Mouse (Mus musculus) kidney, embryonic 15.5 days (tissue): ENCODE results near the gene Cdadc1. TPM values are rescaled to one million over a fixed set of nuclear protein-coding genes. Genes with fewer than 3 reads are reported as not detected.
"Not testable (repeated sequence)": the region's sequence is repeated elsewhere in the genome, so short reads cannot be mapped to it uniquely, and the experiment has no call there.

Experiments used
- ATAC-seq: fragments of 200-750 bp; cut with Nextera tagmentation; replicated peaks from 2 replicates; pipeline ENCODE4 v1.8.0; 2017; ENCODE audit warnings: moderate TSS enrichment; ENCODE audit not compliant: low FRiP score
- H3K27ac ChIP-seq: fragments of 300-500 bp; sonication (generic); 2 replicates; pipeline ENCODE4 v1.5.1; 2015; ENCODE audit warnings: mild to moderate bottlenecking, inconsistent platforms
- H3K27me3 ChIP-seq: fragments of 300-500 bp; sonication (generic); 2 replicates; pipeline ENCODE4 v1.6.1; 2015; ENCODE audit warnings: inconsistent platforms
- H3K36me3 ChIP-seq: fragments of 300-500 bp; sonication (generic); 2 replicates; pipeline ENCODE4 v1.6.1; 2015; ENCODE audit warnings: inconsistent platforms
- H3K4me1 ChIP-seq: fragments of 300-500 bp; sonication (generic); 2 replicates; pipeline ENCODE4 v1.6.1; 2015; ENCODE audit warnings: inconsistent platforms
- H3K4me2 ChIP-seq: fragments of 300-500 bp; sonication (generic); 2 replicates; pipeline ENCODE4 v1.6.1; 2015; ENCODE audit warnings: moderate library complexity, mild to moderate bottlenecking, inconsistent platforms
- H3K4me3 ChIP-seq: fragments of 300-500 bp; sonication (generic); replicated peaks from 2 replicates; pipeline ENCODE4 v1.5.1; 2015; ENCODE audit warnings: mild to moderate bottlenecking, inconsistent platforms
- H3K9ac ChIP-seq: fragments of 300-500 bp; sonication (generic); 2 replicates; pipeline ENCODE4 v1.6.1; 2015; ENCODE audit warnings: mild to moderate bottlenecking, inconsistent platforms
- H3K9me3 ChIP-seq: fragments of 300-500 bp; sonication (generic); replicated peaks from 2 replicates; pipeline ENCODE4 v1.6.1; 2016; ENCODE audit warnings: inconsistent platforms
- WGBS: fragments of 180-500 bp; shearing (Covaris S2); methylation state at CpG from one replicate; pipeline ENCODE4 v1.1.7; 2015; ENCODE audit warnings: mixed read lengths; 5-methylcytosine and 5-hydroxymethylcytosine counted together
- polyA plus RNA-seq: library from polyadenylated mRNA; unstranded; fragments of >200 nt; fragmentation: Nextera tagmentation; extraction: Ambion mirVana; gene quantifications from 2 replicates; pipeline ENCODE4 v1.2.1, GENCODE M21; 2015

Gene Cdadc1
- polyA plus RNA-seq, 1 experiment from 2014 or later = 33.9 TPM

DNA sequence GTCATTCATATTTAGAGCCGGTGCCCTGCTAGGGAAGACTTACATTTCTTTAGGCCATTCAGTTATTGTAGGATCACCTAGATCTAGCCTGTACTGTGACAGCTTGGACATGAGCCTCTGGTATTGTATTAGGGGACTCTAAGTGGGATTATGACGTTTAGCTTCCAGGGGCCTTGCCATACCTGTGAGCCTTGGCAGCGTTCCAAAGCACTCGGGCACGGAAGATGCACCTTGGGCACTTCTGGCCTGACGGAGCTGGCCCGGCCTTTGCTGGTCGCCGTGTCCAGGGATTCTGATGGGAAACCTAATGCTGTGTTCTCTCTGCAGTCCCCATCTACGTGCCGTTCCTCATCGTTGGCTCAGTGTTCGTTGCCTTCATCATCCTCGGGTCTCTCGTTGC lies 31.5 kb upstream of the Cdadc1 start:
- Histone ChIP-seq H3K4me1 (peaks cover 40% of the 10 kb centered on the region), H3K27me3 (peaks cover 43% of the 10 kb centered on the region), H3K4me2 (no peak overlapping the region), H3K9ac (no peak overlapping the region), H3K36me3 (peaks cover 15% of the 10 kb centered on the region), H3K27ac (no peak overlapping the region), H3K9me3 (no peaks in the 10 kb centered on the region), H3K4me3 (no peak overlapping the region)
- ATAC-seq = no peak
- WGBS = 79% methylated on average over 15 of the region's 15 CpGs

- no peak for ATAC-seq
- Histone ChIP-seq H3K4me3 (peak overlapping the region; percentile 70), H3K4me2 (peak overlapping the region; percentile 93), H3K27me3 (peaks cover 57% of the 10 kb centered on the region), H3K36me3 (peaks cover 15% of the 10 kb centered on the region), H3K9me3 (no peaks in the 10 kb centered on the region), H3K9ac (no peak overlapping the region; the same call in 1 of the 2 replicates), H3K27ac (0 out of 2 replicates have a peak overlapping the region, but pooled peaks have one; percentile 41), H3K4me1 (peaks cover 40% of the 10 kb centered on the region)
- WGBS = 24% methylated on average over 7 of the region's 7 CpGs
Measured at GRCm38 (mm10) chr14:59627823-59628222, 30.1 kb upstream of the Cdadc1 start.

DNA sequence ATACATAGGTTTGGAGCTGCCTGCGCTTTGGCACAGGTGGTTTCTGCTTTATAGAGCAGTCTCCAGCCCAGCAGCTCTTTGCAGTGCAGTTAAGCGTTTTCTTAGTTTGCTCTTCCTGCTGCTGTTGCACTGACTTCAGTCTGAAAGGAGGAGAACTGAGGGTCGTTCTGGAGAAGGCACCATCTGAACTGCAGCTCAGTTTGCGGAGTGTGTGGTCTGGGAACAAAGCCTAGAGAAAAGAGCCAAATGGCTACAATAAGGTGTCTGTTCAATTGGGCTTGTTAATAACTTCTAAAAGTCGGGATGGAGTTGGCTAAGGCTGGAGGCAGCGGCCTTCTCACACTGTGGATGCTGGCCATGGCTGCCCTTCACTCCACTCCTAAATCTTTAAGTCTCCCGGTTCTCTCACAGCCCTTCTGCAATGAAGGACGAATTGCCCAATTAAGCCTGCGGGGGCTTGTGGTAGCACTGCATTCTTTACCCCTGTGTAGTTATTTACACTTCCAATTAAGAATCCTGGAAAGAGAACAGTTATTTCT lies 29.5 kb upstream of the Cdadc1 start:
- Histone ChIP-seq H3K9ac (peak overlapping the region; percentile 31; the same call in 1 of the 2 replicates), H3K36me3 (peaks cover 15% of the 10 kb centered on the region), H3K9me3 (no peaks in the 10 kb centered on the region), H3K27ac (0 out of 2 replicates have a peak overlapping the region, but pooled peaks have one; percentile 41), H3K4me2 (peak overlapping the region; percentile 93), H3K4me3 (peak overlapping the region; percentile 70), H3K4me1 (peaks cover 40% of the 10 kb centered on the region), H3K27me3 (peaks cover 62% of the 10 kb centered on the region)
- 19% methylated on average over 9 of the region's 9 CpGs for WGBS
- ATAC-seq = no peak

DNA sequence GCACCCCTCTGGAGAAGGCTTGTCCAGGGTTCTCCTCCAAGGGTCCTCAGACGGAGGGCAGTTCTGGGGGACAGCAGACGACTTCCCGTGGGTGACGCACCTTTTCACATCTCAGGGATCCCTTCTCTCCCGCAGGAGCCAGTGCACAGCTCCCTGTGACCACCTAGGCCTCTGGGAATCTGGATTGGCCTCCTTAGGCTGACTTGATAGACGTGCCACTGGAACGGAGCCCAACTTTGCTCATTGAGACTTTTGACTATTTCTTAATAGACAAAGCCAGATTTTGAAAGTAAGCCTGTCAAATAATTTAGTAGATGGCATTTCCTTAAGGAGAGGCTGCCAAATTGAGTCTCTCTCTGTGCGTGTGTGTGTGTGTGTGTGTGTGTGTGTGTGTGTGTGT lies 29.0 kb upstream of the Cdadc1 start:
- peak overlapping the region; percentile 93 for H3K4me2 ChIP-seq
- peak overlapping the region; percentile 63 for H3K9ac ChIP-seq
- no peaks in the 10 kb centered on the region for H3K9me3 ChIP-seq
- no peak for ATAC-seq
- peaks cover 15% of the 10 kb centered on the region for H3K36me3 ChIP-seq
- WGBS = 26% methylated on average over 8 of the region's 8 CpGs
- peaks cover 40% of the 10 kb centered on the region for H3K4me1 ChIP-seq
- H3K27me3 ChIP-seq = peaks cover 64% of the 10 kb centered on the region
- H3K4me3 ChIP-seq = peak overlapping the region; percentile 70
- peak overlapping the region; percentile 41; the same call in 1 of the 2 replicates for H3K27ac ChIP-seq

DNA sequence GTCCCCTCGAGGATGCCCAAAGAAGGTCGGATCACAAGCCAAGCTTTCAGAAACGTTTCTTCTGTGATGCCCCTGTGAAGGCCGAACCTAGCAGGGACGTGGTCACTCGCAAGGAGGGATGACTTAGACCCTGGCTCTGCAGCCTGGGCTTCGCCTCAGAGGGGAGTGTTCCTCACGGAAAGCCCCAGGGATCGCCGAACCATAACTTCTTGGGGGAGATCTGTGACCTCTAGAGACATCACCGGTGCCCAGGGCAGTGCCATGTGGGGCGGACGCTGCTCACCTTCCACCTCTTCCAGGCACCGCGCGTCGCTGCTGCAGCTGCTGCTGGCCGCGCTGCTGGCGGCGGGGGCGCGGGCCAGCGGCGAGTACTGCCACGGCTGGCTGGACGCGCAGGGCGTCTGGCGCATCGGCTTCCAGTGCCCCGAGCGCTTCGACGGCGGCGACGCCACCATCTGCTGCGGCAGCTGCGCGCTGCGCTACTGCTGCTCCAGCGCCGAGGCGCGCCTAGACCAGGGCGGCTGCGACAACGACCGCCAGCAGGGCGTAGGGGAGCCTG lies 28.1 kb upstream of the Cdadc1 start:
- under 1% methylated on average over 51 of the region's 51 CpGs for WGBS
- Histone ChIP-seq H3K4me1 (peaks cover 40% of the 10 kb centered on the region), H3K27me3 (peaks cover 64% of the 10 kb centered on the region), H3K9me3 (no peaks in the 10 kb centered on the region), H3K4me2 (peak overlapping the region; percentile 93), H3K4me3 (peak overlapping the region; percentile 70), H3K9ac (peak overlapping the region; percentile 63), H3K27ac (peak overlapping the region; percentile 91), H3K36me3 (peaks cover 13% of the 10 kb centered on the region)
- ATAC-seq = peak; percentile 64

DNA sequence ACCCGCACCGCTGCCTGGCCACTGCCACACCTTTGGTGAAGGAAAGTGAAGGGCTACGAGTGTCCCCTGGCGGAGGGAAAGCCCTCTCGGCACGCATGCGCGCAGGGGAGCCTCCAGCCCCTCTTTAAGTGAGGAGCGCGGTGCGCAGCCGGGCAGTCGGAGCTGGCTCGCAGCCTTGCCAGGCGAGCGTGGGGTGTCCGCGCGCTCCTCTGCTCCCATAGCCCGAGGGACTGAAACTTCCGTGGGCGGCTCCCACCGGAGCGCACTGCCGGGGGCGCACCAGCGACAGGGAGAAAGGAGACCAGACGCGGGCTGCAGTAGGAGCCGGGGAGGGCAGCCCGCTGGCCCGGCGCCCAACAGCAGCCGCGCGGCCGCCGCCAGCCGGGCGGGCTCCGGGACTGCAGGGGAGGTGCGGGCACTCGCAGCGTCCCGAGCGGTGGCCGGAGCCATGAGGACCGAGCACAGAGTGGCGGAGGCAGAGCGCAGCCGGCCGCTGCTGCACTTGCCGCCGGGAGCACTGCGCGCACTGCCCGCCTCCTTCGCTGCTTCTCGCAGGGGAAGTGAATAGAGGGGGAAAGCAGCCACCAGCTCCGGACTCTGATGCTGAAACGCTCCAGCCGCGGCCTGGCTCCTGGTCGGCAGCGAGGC lies 27.5 kb upstream of the Cdadc1 start, which contains the start of gene Shisa2:
Shisa2 (plus strand) TSS at position 151 of the 648 bp plus-strand sequence.
- Histone ChIP-seq H3K4me1 (peaks cover 40% of the 10 kb centered on the region), H3K27ac (peak within 1 kb of the TSS; percentile 91), H3K4me3 (peak within 1 kb of the TSS; percentile 70), H3K36me3 (peaks cover 7% of the 10 kb centered on the region; the same call in 1 of the 2 replicates), H3K9me3 (no peaks in the 10 kb centered on the region), H3K9ac (peak within 1 kb of the TSS; percentile 63), H3K4me2 (peak within 1 kb of the TSS; percentile 93), H3K27me3 (peaks cover 64% of the 10 kb centered on the region)
- peak; percentile 88 for ATAC-seq
- WGBS = under 1% methylated on average over 62 of the region's 65 CpGs

DNA sequence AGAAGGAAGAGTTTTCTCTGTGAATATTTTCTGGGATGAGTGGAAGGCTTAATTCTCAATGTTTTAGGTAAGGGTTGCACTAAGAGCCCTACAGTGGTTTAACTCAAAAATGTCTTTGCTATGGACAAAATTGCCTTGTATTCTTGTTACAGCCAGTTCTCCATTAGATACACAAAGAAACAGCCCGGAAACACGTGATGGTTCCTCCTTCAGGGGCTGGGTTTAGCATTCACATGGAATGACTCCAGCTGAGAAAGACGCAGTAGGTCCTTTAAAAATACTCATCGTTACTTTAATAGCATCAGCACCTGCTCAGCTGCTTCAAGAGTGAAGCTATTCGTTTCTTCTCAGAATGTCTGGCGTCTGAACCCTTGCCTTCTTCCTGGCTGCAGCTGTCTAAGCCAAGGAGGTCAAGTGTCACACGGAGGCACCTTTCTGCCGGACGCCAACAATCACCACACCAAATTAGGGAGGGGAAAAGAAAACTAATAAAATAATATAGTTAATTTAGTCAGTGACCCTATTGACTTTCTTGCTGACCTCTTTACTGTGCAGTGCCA lies 26.6 kb upstream of the Cdadc1 start:
- 20% methylated on average over 9 of the region's 9 CpGs for WGBS
- no peak overlapping the region for H3K9ac ChIP-seq
- ATAC-seq = no peak
- H3K36me3 ChIP-seq = no peaks in the 10 kb centered on the region
- no peaks in the 10 kb centered on the region for H3K9me3 ChIP-seq
- H3K4me2 ChIP-seq = peak overlapping the region; percentile 93
- H3K27me3 ChIP-seq = peaks cover 58% of the 10 kb centered on the region
- peaks cover 38% of the 10 kb centered on the region for H3K4me1 ChIP-seq
- H3K27ac ChIP-seq = 0 out of 2 replicates have a peak overlapping the region, but pooled peaks have one; percentile 10
- H3K4me3 ChIP-seq = peak overlapping the region; percentile 70

- H3K9ac ChIP-seq = no peak overlapping the region
- H3K27ac ChIP-seq = no peak overlapping the region
- 47% methylated on average over 7 of the region's 7 CpGs for WGBS
- H3K36me3 ChIP-seq = no peaks in the 10 kb centered on the region
- ATAC-seq = no peak
- H3K4me3 ChIP-seq = no peak overlapping the region
- no peaks in the 10 kb centered on the region for H3K4me1 ChIP-seq
- H3K27me3 ChIP-seq = peaks cover 6% of the 10 kb centered on the region; the same call in 1 of the 2 replicates
- no peak overlapping the region for H3K4me2 ChIP-seq
- H3K9me3 ChIP-seq = no peaks in the 10 kb centered on the region
Measured at GRCm38 (mm10) chr14:59616802-59617201, 19.0 kb upstream of the Cdadc1 start.

DNA sequence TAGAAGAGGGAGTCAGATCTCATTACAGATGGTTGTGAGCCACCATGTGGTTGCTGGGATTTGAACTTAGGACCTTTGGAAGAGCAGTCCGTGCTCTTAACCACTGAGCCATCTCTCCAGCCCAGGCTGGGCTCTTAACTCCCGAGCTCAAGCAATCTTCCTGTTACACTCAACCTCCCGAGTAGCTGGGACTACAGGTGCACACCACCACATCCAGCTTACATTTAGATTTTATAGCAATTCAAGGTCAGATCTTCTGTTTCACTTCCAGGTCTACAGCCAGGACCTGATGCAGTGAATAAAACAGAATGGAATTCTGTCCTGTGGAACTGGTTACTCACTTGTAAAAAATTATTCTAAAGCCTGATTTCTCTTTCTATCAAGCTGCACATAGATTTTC lies 16.4 kb upstream of the Cdadc1 start:
- WGBS = 79% methylated on average over 3 of the region's 3 CpGs
- not testable (repeated sequence) for ATAC-seq

DNA sequence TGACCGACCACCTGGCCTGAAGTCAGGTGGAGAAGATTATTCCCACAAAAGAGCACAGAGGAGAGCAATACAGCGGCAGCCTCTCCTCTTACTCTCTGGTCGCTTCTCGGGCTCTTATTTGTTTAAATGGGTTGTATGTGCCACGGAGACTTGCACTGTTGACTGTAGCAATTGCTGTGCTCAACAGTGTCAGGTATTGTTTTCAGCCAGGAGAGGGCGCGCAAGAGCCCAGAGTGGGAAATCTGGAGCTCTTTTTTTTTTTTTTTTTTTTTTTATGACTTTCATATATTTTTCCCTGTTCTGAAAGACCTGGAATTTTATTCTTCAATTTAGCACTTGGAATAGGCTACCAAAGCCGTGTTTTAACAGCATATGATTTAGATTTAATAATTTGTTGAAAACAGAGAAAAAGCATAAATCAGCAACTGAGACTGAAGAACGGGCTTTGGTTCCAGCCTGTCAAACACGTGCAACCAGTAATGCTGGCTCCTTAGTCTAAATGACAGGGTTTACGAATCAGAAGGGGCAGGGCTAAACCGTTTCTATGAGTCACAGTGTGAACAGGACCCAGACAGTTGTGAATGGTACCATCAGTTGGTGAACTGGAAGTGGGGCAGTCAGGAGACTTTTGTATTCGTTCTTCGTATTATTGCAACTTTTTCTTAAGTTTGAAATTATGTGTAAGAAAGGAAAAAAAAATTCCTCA lies 15.3 kb upstream of the Cdadc1 start:
- Histone ChIP-seq H3K27me3 (peaks cover 6% of the 10 kb centered on the region; the same call in 1 of the 2 replicates), H3K4me1 (no peaks in the 10 kb centered on the region), H3K27ac (no peak overlapping the region), H3K4me3 (no peak overlapping the region), H3K4me2 (no peak overlapping the region), H3K36me3 (no peaks in the 10 kb centered on the region), H3K9ac (no peak overlapping the region), H3K9me3 (no peaks in the 10 kb centered on the region)
- 41% methylated on average over 14 of the region's 14 CpGs for WGBS
- ATAC-seq = no peak

More for the DNA sequence above, 16.4 kb upstream of the Cdadc1 start:
- not testable (repeated sequence) for H3K4me3 ChIP-seq, H3K9me3 ChIP-seq, H3K36me3 ChIP-seq, H3K9ac ChIP-seq, H3K4me1 ChIP-seq, H3K4me2 ChIP-seq, H3K27ac ChIP-seq, H3K27me3 ChIP-seq

DNA sequence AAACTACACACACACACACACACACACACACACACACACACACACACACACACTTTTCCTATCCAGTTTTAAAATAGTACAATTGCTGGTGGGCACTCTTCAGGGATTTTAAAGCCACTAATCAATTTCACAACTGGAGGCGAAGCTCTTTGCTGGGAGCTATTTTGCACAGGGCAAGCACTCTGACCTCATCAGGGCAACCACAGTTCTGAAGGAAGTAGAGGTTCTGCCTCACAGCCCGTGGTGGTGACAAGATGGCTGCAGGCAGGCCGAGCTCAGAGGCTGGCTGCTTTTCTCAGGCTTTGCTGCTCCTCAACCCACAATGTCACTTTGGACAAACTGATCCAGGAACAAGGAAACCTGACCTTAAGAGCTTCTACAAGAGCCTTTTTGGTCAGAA lies 9.3 kb upstream of the Cdadc1 start:
- H3K36me3 ChIP-seq = no peaks in the 10 kb centered on the region
- no peak overlapping the region for H3K4me3 ChIP-seq
- ATAC-seq = no peak
- no peaks in the 10 kb centered on the region for H3K9me3 ChIP-seq
- peaks cover 2% of the 10 kb centered on the region; the same call in 1 of the 2 replicates for H3K4me1 ChIP-seq
- H3K4me2 ChIP-seq = no peak overlapping the region
- H3K27me3 ChIP-seq = 0 out of 2 replicates have a peak, but pooled peaks cover 4% of the 10 kb centered on the region
- H3K9ac ChIP-seq = no peak overlapping the region
- 33% methylated on average over 3 of the region's 3 CpGs for WGBS
- no peak overlapping the region for H3K27ac ChIP-seq
